9 mouse cellular contexts compared by ENCODE assay signal in genomic region chr4:133676189-133676588, GRCm38 (mm10). TPM values are rescaled to one million over a fixed set of nuclear protein-coding genes. Genes with fewer than 3 reads are reported as not detected.
DNase-seq lines count a peak whose midpoint lies in the region; ATAC-seq and TF ChIP-seq lines count a peak whose summit lies in the region.
"Had no signal": no experiment of that assay in that cellular context is flagged by ENCODE, and none has a peak within 500 bp of the region (broad histone marks: within the 10 kb centered on the region; RNA-seq: fewer than 3 reads in every experiment).

No protein-coding gene starts in this region.

- peaks cover 45% of the 10 kb centered on the region for H3K4me1 ChIP-seq in lung, embryonic 16.5 days (replicated peaks; ENCODE audit: control insufficient read depth, insufficient read depth, low read length)
- peaks cover 47% of the 10 kb centered on the region for H3K4me1 ChIP-seq in liver, embryonic 11.5 days (replicated peaks; ENCODE audit: control insufficient read depth, insufficient read depth, low read length)
- H3K4me1 ChIP-seq in stomach, postnatal 0 days (replicated peaks; ENCODE audit: control insufficient read depth, insufficient read depth), result peaks cover 8% of the 10 kb centered on the region; the same call in 1 of the 2 replicates

- no peak overlapping the region for H3K4me3 ChIP-seq in gastrocnemius, adult 2 months
- no peak overlapping the region for H3K4me3 ChIP-seq in lung, embryonic 16.5 days (ENCODE audit: low read length)
- no peak overlapping the region for H3K4me3 ChIP-seq in liver, embryonic 11.5 days (ENCODE audit: low read depth, low read length)
- no peak overlapping the region for H3K4me3 ChIP-seq in stomach, postnatal 0 days (ENCODE audit: low read depth, low read length)
- H3K4me3 ChIP-seq: limb, embryonic 13.5 days had no signal

- no peaks in the 10 kb centered on the region for H3K27me3 ChIP-seq in lung, embryonic 16.5 days (ENCODE audit: control insufficient read depth, insufficient read depth, low read depth, low read length)
- no peaks in the 10 kb centered on the region for H3K27me3 ChIP-seq in liver, embryonic 11.5 days (replicated peaks; ENCODE audit: control insufficient read depth, insufficient read depth, low read length)
- no peaks in the 10 kb centered on the region for H3K27me3 ChIP-seq in stomach, postnatal 0 days (ENCODE audit: control insufficient read depth, insufficient read depth, low read length)
- H3K27me3 ChIP-seq: limb, embryonic 13.5 days had no signal

- 14% methylated on average over 3 of the region's 3 CpGs for WGBS in lung, embryonic 16.5 days
- WGBS in liver, embryonic 11.5 days, result 35% methylated on average over 3 of the region's 3 CpGs
- WGBS in stomach, postnatal 0 days, result 8% methylated on average over 3 of the region's 3 CpGs

- H3K4me2 ChIP-seq in lung, embryonic 16.5 days (ENCODE audit: low read depth, low read length), result 0 out of 2 replicates have a peak overlapping the region, but pooled peaks have one; percentile 20
- peak overlapping the region; percentile 34 for H3K4me2 ChIP-seq in liver, embryonic 11.5 days
- 0 out of 2 replicates have a peak overlapping the region, but pooled peaks have one; percentile 17 for H3K4me2 ChIP-seq in stomach, postnatal 0 days (replicated peaks; ENCODE audit: low read depth)
- H3K4me2 ChIP-seq: limb, embryonic 13.5 days had no signal

- no peak for TF ChIP-seq EP300 in stomach, postnatal 0 days (optimal IDR thresholded peaks at IDR 0.05)

- H3K9me3 ChIP-seq in lung, embryonic 16.5 days (ENCODE audit: control insufficient read depth, low read length), result no peaks in the 10 kb centered on the region
- H3K9me3 ChIP-seq in liver, embryonic 11.5 days (ENCODE audit: control insufficient read depth, low read length), result no peaks in the 10 kb centered on the region
- no peaks in the 10 kb centered on the region for H3K9me3 ChIP-seq in stomach, postnatal 0 days (ENCODE audit: control insufficient read depth, low read length)
- H3K9me3 ChIP-seq: limb, embryonic 13.5 days had no signal

- no peak overlapping the region for H3K9ac ChIP-seq in lung, embryonic 16.5 days (ENCODE audit: low read length)
- no peak overlapping the region for H3K9ac ChIP-seq in liver, embryonic 11.5 days (ENCODE audit: low read depth, low read length)
- no peak overlapping the region for H3K9ac ChIP-seq in stomach, postnatal 0 days (ENCODE audit: low read length)
- H3K9ac ChIP-seq: limb, embryonic 13.5 days had no signal

- H3K36me3 ChIP-seq in lung, embryonic 16.5 days (ENCODE audit: control insufficient read depth, insufficient read depth, low read length), result peaks cover 15% of the 10 kb centered on the region
- H3K36me3 ChIP-seq in liver, embryonic 11.5 days (ENCODE audit: control insufficient read depth, insufficient read depth, low read length), result peaks cover 19% of the 10 kb centered on the region
- peaks cover 8% of the 10 kb centered on the region for H3K36me3 ChIP-seq in stomach, postnatal 0 days (ENCODE audit: control insufficient read depth, insufficient read depth, low read length)

- no peak for TF ChIP-seq CTCF in gastrocnemius, adult 2 months (IDR thresholded peaks at IDR 0.05)
- no peak for TF ChIP-seq CTCF in stomach, postnatal 0 days (IDR thresholded peaks at IDR 0.05; ENCODE audit: low read depth)

- H3K27ac ChIP-seq in gastrocnemius, adult 2 months, result peak overlapping the region; percentile 100
- H3K27ac ChIP-seq in lung, embryonic 16.5 days (ENCODE audit: low read length), result peak overlapping the region; percentile 86
- peak overlapping the region; percentile 51; the same call in 1 of the 2 replicates for H3K27ac ChIP-seq in liver, embryonic 11.5 days (ENCODE audit: low read depth, low read length)
- peak overlapping the region; percentile 69; the same call in 1 of the 2 replicates for H3K27ac ChIP-seq in stomach, postnatal 0 days (replicated peaks)

- intact Hi-C loops in gastrocnemius, adult 2 months (cut with DNase I), result no loop called here

- no peak for DNase-seq in gastrocnemius, adult 2 months
- DNase-seq in gastrocnemius, postnatal 10 days, result no peak
- no peak for DNase-seq in lung, postnatal 10 days
- DNase-seq in liver, embryonic 11.5 days (ENCODE audit: low spot score), result no peak
- no peak for DNase-seq in stomach, postnatal 0 days (ENCODE audit: low spot score)
- no peak for DNase-seq in urinary bladder, postnatal 4 days (ENCODE audit: low spot score in 2 of 2)
- no peak for DNase-seq in spleen, postnatal 36 days (ENCODE audit: low spot score in 2 of 2)

- ATAC-seq in lung, embryonic 16.5 days (ENCODE audit: low read depth), result no peak
- no peak for ATAC-seq in liver, embryonic 11.5 days (replicated peaks; ENCODE audit: low FRiP score)
- no peak for ATAC-seq in stomach, postnatal 0 days (ENCODE audit: low FRiP score, low TSS enrichment)

RNA-seq across cellular contexts. Expression of gene Pigv, which starts 3.7 kb away (rescaled TPM):
- total RNA-seq in gastrocnemius, adult 2 months (2021), result 10 to 100 TPM; 10.4 to 11.7 TPM
- 10 to 100 TPM; 10.2 to 10.6 TPM for total RNA-seq in gastrocnemius, postnatal 10 days (2021)
- 20.1 and 20.7 TPM in 2 replicates for polyA plus RNA-seq in lung, embryonic 16.5 days (2015; fragmentation: Nextera tagmentation; extraction: Ambion mirVana)
- 10.7 and 15.0 TPM in 2 replicates for polyA plus RNA-seq in liver, embryonic 11.5 days (2014; fragmentation: Nextera tagmentation; extraction: Ambion mirVana)
- polyA plus RNA-seq in stomach, postnatal 0 days (2015; fragmentation: Nextera tagmentation; extraction: Ambion mirVana), result 11.5 and 13.0 TPM in 2 replicates

RNA-seq across cellular contexts. Expression of gene Zdhhc18, which starts 26.2 kb away (rescaled TPM):
- total RNA-seq in gastrocnemius, adult 2 months (2021), result 10 to 100 TPM; 25.4 to 32.3 TPM
- 10 to 100 TPM; 21.6 to 27.6 TPM for total RNA-seq in gastrocnemius, postnatal 10 days (2021)
- polyA plus RNA-seq in lung, embryonic 16.5 days (2015; fragmentation: Nextera tagmentation; extraction: Ambion mirVana), result 3.1 and 3.3 TPM in 2 replicates
- polyA plus RNA-seq in liver, embryonic 11.5 days (2014; fragmentation: Nextera tagmentation; extraction: Ambion mirVana), result 2.1 and 3.1 TPM in 2 replicates
- polyA plus RNA-seq in stomach, postnatal 0 days (2015; fragmentation: Nextera tagmentation; extraction: Ambion mirVana), result 1.6 and 3.6 TPM in 2 replicates
